Mouse (Mus musculus): ENCODE measurements around the gene Hspbap1. TPM values are rescaled to one million over a fixed set of nuclear protein-coding genes. Genes with fewer than 3 reads are reported as not detected.

The Hspbap1 gene
- polyA plus RNA-seq, 1 experiment from 2014 or later: 8.7 TPM

DNA sequence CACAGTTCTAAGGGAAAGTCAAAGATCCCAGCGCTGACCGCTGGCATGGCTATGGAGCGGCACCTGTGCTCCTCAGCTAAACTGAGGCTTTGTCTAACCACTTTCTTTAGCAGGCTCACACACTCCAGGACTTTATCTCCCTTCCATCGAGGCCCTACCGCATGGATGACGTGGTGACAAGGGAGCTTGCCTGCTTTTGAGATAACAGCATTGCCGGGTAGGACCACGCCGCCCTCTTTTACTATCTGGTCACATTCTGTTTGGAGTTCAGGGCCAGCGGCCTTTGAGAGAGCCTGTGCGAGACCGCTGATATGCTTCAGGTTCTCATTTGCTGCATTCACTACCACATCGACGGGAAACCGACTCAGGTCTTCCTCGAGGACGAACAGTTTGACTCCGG lies 86.6 kb downstream of the Hspbap1 start:
- H3K4me1 ChIP-seq: peaks cover 10% of the 10 kb centered on the region
- peaks cover 1% of the 10 kb centered on the region; the same call in 1 of the 2 replicates for H3K9me3 ChIP-seq
- WGBS: 49% methylated on average over 18 of the region's 18 CpGs
- peak overlapping the region; percentile 25; the same call in 1 of the 2 replicates for H3K4me2 ChIP-seq
- H3K4me3 ChIP-seq: no peak overlapping the region
- ATAC-seq (ENCODE audit: extremely low read depth, insufficient number of reproducible peaks, low FRiP score, low TSS enrichment): no peak
- H3K9ac ChIP-seq: no peak overlapping the region
- H3K36me3 ChIP-seq: no peaks in the 10 kb centered on the region
- H3K27me3 ChIP-seq (replicated peaks): no peaks in the 10 kb centered on the region
- no peak overlapping the region for H3K27ac ChIP-seq (replicated peaks)

DNA sequence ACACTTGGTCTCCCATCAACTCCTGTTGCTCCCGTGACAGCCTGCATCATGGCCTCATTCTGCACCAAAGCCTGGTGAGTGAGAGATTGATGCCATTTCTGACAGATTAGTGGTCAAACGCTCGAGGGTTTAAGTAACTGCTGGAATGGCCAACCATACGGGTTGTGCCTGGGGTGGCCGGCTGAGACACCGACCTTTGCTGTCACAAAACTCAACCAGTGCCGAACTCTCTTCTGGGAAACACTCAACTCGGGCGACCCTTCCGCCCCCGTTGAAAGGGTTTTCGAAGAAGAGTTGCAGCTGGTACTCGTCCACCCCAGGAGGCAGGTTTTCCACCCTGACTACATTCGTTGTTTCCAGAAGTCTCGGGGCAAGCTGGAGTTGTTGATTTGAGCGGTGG lies 90.1 kb downstream of the Hspbap1 start:
- Histone ChIP-seq H3K27me3 (replicated peaks) (no peaks in the 10 kb centered on the region), H3K4me1 (peaks cover 10% of the 10 kb centered on the region), H3K4me2 (no peak overlapping the region), H3K27ac (replicated peaks) (no peak overlapping the region), H3K4me3 (no peak overlapping the region), H3K9ac (no peak overlapping the region), H3K9me3 (peaks cover 4% of the 10 kb centered on the region; the same call in 1 of the 2 replicates), H3K36me3 (no peaks in the 10 kb centered on the region)
- ATAC-seq (ENCODE audit: extremely low read depth, insufficient number of reproducible peaks, low FRiP score, low TSS enrichment): no peak
- whole genome bisulfite sequencing: 55% methylated on average over 16 of the region's 16 CpGs

DNA sequence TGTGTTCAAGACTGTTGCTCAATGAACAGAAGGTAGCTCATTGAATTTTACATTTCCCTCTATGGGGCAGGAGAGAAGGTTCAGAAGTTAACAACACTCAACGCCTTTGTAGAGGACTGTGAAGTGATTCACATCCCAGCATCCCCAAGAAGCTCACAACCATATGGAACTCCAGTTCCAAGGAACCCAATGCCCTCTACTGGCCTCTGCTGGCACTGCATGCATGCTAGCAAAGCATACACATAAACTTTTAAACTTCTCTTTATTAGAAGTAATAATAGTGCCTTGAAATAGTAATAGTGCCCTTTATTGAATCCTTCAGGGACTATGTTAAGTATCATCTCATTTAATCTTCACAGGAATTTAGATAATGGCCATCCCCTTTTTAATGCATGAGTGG lies 91.9 kb downstream of the Hspbap1 start:
- H3K36me3 ChIP-seq: no peaks in the 10 kb centered on the region
- H3K4me1 ChIP-seq: peaks cover under 1% of the 10 kb centered on the region; the same call in 1 of the 2 replicates
- no peak overlapping the region for H3K27ac ChIP-seq (replicated peaks)
- peaks cover 4% of the 10 kb centered on the region; the same call in 1 of the 2 replicates for H3K9me3 ChIP-seq
- ATAC-seq (ENCODE audit: extremely low read depth, insufficient number of reproducible peaks, low FRiP score, low TSS enrichment): no peak
- H3K27me3 ChIP-seq (replicated peaks): no peaks in the 10 kb centered on the region
- H3K4me3 ChIP-seq: no peak overlapping the region
- 79% methylated on average over 1 of the region's 1 CpGs for WGBS
- H3K4me2 ChIP-seq: no peak overlapping the region
- no peak overlapping the region for H3K9ac ChIP-seq

DNA sequence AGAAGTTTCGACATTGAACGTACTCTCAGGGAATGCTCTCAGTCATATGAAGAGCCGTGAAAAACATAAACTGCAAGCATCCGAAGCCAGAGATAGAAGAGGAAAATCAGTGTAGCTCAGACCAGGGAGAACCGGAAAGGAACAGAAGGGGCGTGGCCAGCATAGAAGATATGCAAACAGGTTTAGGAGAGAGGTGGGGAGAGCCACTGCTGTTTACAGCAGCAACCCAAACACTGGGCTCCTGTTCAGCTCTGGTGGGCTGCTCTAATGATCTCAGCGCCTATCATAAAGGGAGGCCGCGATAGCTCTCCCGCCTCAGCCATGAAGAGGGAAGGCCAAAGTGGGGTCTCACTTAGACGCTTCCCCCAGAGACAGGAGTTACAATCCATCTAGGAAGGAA lies 97.6 kb downstream of the Hspbap1 start:
- H3K9me3 ChIP-seq: no peaks in the 10 kb centered on the region
- H3K4me2 ChIP-seq: no peak overlapping the region
- no peak overlapping the region for H3K27ac ChIP-seq (replicated peaks)
- H3K4me3 ChIP-seq: no peak overlapping the region
- no peak overlapping the region for H3K9ac ChIP-seq
- H3K27me3 ChIP-seq (replicated peaks): peaks cover 24% of the 10 kb centered on the region
- WGBS: 65% methylated on average over 11 of the region's 11 CpGs
- peaks cover 13% of the 10 kb centered on the region for H3K4me1 ChIP-seq
- no peak for ATAC-seq (ENCODE audit: extremely low read depth, insufficient number of reproducible peaks, low FRiP score, low TSS enrichment)
- H3K36me3 ChIP-seq: no peaks in the 10 kb centered on the region

DNA sequence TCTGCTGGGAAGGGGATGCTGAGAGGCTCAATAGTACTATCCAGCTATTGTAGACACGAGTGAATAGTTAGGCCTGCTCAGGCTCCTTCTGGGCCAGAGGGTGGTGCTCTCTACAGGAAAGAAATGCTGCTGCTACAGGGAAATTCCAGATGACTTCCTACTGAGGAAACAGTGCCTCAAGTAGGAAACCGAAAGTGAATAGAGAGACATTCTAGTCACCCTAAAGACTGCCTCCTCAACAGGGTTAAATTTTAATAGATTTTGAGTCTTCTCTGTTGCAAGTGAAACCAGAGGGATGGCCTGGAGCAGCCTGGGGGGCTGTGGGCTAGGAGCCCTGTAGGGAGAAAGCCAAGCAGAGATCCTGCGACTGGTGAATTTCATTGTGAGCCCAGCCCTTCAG lies 99.0 kb downstream of the Hspbap1 start:
- Histone ChIP-seq H3K4me1 (peaks cover 13% of the 10 kb centered on the region), H3K4me2 (peak overlapping the region; percentile 53), H3K27ac (replicated peaks) (0 out of 2 replicates have a peak overlapping the region, but pooled peaks have one; percentile 32), H3K36me3 (no peaks in the 10 kb centered on the region), H3K27me3 (replicated peaks) (peaks cover 32% of the 10 kb centered on the region), H3K9ac (no peak overlapping the region), H3K4me3 (peak overlapping the region; percentile 28; the same call in 1 of the 2 replicates), H3K9me3 (no peaks in the 10 kb centered on the region)
- no peak; the same call in 1 of the 2 replicates for ATAC-seq (ENCODE audit: extremely low read depth, insufficient number of reproducible peaks, low FRiP score, low TSS enrichment)
- WGBS: 40% methylated on average over 3 of the region's 3 CpGs

DNA sequence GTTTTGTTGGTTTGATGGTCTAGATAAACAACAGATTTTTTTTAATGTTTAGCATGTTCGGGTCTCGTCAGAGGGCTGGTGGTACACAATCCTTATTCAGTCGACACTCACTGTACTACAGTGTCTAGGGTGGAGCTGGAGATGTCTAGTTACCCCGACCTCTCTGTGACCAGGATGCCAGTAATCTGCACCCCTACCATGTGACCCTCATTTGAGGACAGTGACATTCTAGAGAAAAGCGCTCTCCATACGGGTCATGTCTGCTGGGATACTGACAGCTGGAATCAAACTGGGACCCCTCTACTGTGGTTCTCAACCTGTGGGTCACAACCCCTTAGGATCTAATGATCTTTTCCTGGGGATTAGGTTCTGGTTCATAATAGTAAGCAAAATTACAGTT lies 99.5 kb downstream of the Hspbap1 start:
- no peaks in the 10 kb centered on the region for H3K36me3 ChIP-seq
- no peaks in the 10 kb centered on the region for H3K9me3 ChIP-seq
- peaks cover 13% of the 10 kb centered on the region for H3K4me1 ChIP-seq
- H3K4me3 ChIP-seq: peak overlapping the region; percentile 28; the same call in 1 of the 2 replicates
- peak overlapping the region; percentile 53 for H3K4me2 ChIP-seq
- no peak overlapping the region for H3K9ac ChIP-seq
- no peak for ATAC-seq (ENCODE audit: extremely low read depth, insufficient number of reproducible peaks, low FRiP score, low TSS enrichment)
- peaks cover 34% of the 10 kb centered on the region for H3K27me3 ChIP-seq (replicated peaks)
- no peak overlapping the region for H3K27ac ChIP-seq (replicated peaks)
- 60% methylated on average over 6 of the region's 6 CpGs for WGBS

DNA sequence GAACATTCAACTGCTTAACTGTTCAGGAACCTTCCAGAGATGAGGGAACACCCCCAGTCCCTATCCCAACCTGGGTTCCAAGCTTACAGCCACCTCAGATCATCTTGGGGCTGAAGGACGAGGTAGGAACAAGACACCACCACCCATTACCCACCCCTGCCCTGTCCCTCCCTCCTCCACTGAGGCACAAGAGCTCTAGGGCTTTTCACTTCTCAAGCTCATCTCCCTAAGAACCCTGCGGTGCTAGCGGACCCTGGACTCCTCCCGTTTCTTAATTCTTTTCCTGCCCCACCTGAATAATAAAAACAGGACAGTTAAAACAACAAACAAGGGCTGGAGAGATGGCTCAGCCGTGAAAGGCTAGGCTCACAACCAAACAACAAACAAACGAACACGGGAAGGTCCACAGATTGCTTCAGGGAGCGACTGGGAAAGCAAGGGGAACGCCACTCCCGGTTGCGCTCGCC lies 100.4 kb downstream of the Hspbap1 start:
- peak overlapping the region; percentile 87 for H3K9ac ChIP-seq
- peak overlapping the region; percentile 83 for H3K4me3 ChIP-seq
- H3K4me1 ChIP-seq: peaks cover 13% of the 10 kb centered on the region
- no peaks in the 10 kb centered on the region for H3K9me3 ChIP-seq
- 3% methylated on average over 12 of the region's 12 CpGs for WGBS
- ATAC-seq (ENCODE audit: extremely low read depth, insufficient number of reproducible peaks, low FRiP score, low TSS enrichment): no peak
- H3K27ac ChIP-seq (replicated peaks): no peak overlapping the region
- H3K36me3 ChIP-seq: no peaks in the 10 kb centered on the region
- H3K4me2 ChIP-seq: peak overlapping the region; percentile 91
- peaks cover 34% of the 10 kb centered on the region for H3K27me3 ChIP-seq (replicated peaks)

DNA sequence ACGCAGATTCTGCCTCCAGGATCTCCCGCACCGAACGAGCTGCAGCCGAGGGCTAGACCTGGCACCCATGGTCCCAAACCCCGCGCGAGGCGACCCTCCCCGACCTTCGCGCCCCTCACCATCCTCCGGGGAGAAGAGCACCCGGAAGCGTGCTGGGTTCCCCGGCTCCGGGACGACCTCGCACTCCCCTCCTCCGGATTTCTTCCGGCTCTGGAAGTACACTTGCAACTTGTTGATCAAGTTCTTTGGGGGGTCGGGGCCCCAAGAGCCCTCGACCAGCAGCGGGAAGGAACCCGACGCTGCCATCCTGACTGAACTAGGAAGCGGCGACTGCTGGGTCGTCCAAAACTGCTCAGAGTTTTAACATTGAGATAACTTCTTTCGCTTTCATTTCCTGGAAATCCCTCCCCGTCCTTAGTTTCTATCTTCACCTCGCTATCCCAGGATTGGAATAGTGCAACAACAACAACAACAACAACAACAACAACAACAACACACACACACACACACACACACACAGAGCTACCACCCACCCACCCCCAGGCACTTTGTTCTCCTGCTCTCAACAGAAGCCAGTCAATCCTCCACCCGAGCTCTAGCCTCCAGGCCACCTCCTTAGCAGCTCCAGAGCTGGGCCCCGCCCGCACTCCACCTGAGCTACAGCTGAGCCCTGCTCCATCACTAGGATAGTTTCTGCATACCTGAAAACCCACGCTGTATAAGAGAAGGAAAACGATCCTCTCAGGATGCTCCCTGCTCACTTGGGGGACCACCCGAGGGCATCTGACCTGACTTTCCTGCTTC lies 101.1 kb downstream of the Hspbap1 start, which contains the start of gene Parp14:
TSS of gene Parp14 (minus strand) at position 497 of the 804 bp plus-strand sequence.
- peaks cover 13% of the 10 kb centered on the region for H3K4me1 ChIP-seq
- no peaks in the 10 kb centered on the region for H3K9me3 ChIP-seq
- H3K27ac ChIP-seq (replicated peaks): no peak within 1 kb of the TSS
- no peaks in the 10 kb centered on the region for H3K36me3 ChIP-seq
- H3K4me3 ChIP-seq: peak within 1 kb of the TSS; percentile 83
- H3K27me3 ChIP-seq (replicated peaks): peaks cover 34% of the 10 kb centered on the region
- peak within 1 kb of the TSS; percentile 91 for H3K4me2 ChIP-seq
- 1% methylated on average over 38 of the region's 38 CpGs for WGBS
- no peak for ATAC-seq (ENCODE audit: extremely low read depth, insufficient number of reproducible peaks, low FRiP score, low TSS enrichment)
- H3K9ac ChIP-seq: peak within 1 kb of the TSS; percentile 87

DNA sequence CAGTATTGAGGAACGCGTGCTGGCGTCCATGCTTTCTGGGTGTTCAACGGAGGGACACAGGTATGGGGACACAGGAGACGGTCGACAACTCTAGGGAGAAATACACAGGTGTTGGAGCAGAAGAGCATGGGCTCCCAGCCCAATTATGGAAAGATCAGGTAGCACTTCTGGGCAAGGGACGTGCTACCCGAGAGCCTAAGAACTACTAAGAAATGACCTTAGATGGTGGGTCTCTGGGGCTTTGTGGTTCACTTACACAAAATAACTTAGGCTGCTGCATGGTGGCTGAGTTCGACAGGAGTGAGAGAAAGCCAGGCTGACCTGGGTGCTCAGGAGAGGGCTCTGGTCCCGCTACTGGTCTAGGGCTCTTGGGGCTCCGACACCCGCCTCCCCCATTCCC lies 101.7 kb downstream of the Hspbap1 start:
- WGBS: 19% methylated on average over 12 of the region's 12 CpGs
- H3K4me2 ChIP-seq: peak overlapping the region; percentile 91
- peak overlapping the region; percentile 87; the same call in 1 of the 2 replicates for H3K9ac ChIP-seq

DNA sequence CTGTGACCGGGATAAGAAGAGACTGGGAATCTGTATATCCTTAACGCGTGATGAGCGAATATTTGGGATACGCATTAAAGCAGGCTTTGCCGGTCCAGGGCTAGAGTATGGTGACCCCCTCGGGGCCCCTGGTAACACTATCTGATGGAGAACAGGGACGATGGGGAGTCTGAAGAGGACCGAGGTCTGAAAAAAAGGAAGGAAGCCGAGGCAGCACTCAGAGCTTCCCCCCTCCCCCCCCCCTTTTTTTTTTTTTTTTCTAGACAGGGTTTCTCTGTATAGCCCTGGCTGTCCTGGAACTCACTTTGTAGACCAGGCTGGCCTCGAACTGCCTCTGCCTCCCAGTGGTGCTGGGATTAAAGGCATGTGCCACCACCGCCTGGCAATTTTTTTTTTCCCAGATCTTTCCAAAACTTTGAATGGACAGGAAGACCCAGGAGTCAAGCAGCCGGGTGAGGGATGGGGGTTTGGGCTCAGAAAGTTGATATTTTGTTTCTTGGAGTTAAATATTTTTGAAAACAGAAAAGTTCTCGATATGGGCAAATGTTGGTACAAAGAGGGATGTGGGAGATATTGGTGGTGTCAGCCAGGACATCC lies 102.3 kb downstream of the Hspbap1 start:
- H3K27ac ChIP-seq (replicated peaks): no peak overlapping the region

More for the DNA sequence above, 101.7 kb downstream of the Hspbap1 start:
- Histone ChIP-seq H3K36me3 (no peaks in the 10 kb centered on the region), H3K4me3 (peak overlapping the region; percentile 83), H3K27ac (replicated peaks) (no peak overlapping the region), H3K4me1 (peaks cover 13% of the 10 kb centered on the region), H3K27me3 (replicated peaks) (peaks cover 34% of the 10 kb centered on the region), H3K9me3 (no peaks in the 10 kb centered on the region)
- ATAC-seq (ENCODE audit: extremely low read depth, insufficient number of reproducible peaks, low FRiP score, low TSS enrichment): no peak

DNA sequence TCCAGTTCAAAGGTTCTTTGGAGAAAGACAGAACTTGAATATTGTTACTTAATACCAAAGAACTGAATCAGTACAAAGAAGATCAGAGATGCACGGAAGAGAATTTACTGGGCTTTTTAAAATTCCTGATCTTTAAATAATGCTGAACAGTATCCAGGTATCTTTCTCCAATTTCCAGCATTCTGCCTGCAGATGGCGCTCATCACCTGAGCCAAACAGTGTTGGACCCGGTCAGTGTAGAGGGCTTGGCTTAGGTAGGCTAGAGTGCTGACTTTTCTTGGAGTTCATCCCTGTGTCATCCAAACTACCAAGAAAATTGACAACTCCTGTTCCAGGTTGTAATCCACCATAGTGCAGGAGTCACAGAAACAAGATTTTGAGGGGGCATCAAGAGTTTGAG lies 104.2 kb downstream of the Hspbap1 start:
- WGBS: 29% methylated on average over 3 of the region's 3 CpGs
- 0 out of 2 replicates have a peak, but pooled peaks cover 3% of the 10 kb centered on the region for H3K9me3 ChIP-seq
- no peak overlapping the region for H3K4me3 ChIP-seq
- ATAC-seq (ENCODE audit: extremely low read depth, insufficient number of reproducible peaks, low FRiP score, low TSS enrichment): no peak
- H3K27ac ChIP-seq (replicated peaks): no peak overlapping the region
- H3K9ac ChIP-seq: no peak overlapping the region
- peaks cover 34% of the 10 kb centered on the region for H3K27me3 ChIP-seq (replicated peaks)
- H3K4me1 ChIP-seq: peaks cover 10% of the 10 kb centered on the region
- no peaks in the 10 kb centered on the region for H3K36me3 ChIP-seq
- no peak overlapping the region for H3K4me2 ChIP-seq

More for the DNA sequence above, 102.3 kb downstream of the Hspbap1 start:
- Histone ChIP-seq H3K9me3 (no peaks in the 10 kb centered on the region), H3K4me2 (peak overlapping the region; percentile 91), H3K4me3 (peak overlapping the region; percentile 83; the same call in 1 of the 2 replicates), H3K27me3 (replicated peaks) (peaks cover 34% of the 10 kb centered on the region), H3K36me3 (no peaks in the 10 kb centered on the region), H3K4me1 (peaks cover 13% of the 10 kb centered on the region), H3K9ac (no peak overlapping the region)
- 30% methylated on average over 14 of the region's 14 CpGs for whole genome bisulfite sequencing
- no peak for ATAC-seq (ENCODE audit: extremely low read depth, insufficient number of reproducible peaks, low FRiP score, low TSS enrichment)

Data from heart, embryonic 13.5 days (tissue).